ENCODE assay signal across 9 mouse cellular contexts in the genomic region with DNA sequence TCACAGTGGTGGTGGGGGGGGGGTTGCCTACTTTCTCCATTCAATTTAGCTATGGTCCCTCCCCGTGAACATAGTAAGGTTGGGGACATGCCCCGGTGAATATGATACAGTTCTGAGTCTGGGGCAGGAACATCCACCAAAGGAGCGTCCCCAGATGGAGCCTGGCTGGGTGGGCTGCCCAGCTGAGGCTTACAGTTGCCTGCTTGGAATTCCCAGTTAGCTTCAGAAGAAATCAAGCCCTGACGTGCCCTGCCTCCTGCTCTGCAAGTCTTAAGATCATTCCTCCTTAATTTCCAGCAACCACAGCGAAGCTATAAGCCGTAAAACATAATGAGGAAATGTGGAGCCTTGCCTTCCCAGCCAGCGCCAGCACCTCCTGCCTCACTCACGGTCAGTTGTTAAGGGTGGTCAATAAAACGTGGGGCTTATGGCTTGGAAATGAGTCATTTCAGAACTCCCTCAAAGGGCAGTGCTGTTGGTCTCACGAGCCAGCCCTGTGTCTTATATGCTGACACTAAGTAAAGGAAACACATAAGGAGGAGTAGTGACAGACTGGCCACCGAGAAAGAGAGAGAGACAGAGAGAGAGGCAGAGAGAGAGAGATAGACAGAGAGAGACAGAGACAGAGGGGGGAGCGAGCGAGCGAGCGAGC. TPM values are rescaled to one million over a fixed set of nuclear protein-coding genes. Genes with fewer than 3 reads are reported as not detected.
DNase-seq lines count a peak whose midpoint lies in the region; ATAC-seq lines count a peak whose summit lies in the region.
"Had no signal": no experiment of that assay in that cellular context is flagged by ENCODE, and none has a peak within 500 bp of the region (broad histone marks: within the 10 kb centered on the region; RNA-seq: fewer than 3 reads in every experiment).

No protein-coding gene starts in this region.

- no peak for ATAC-seq in kidney, embryonic 15.5 days (replicated peaks; ENCODE audit: low FRiP score)
- no peak for ATAC-seq in hindbrain, embryonic 15.5 days (ENCODE audit: low FRiP score, low read depth)
- ATAC-seq in midbrain, embryonic 16.5 days, result no peak
- no peak for ATAC-seq in monocyte, adult 5-6 weeks (replicated peaks; ENCODE audit: insufficient number of reproducible peaks, low FRiP score, low TSS enrichment, poor library complexity, severe bottlenecking)
- ATAC-seq: Patski had no signal

- H3K4me3 ChIP-seq in kidney, embryonic 15.5 days (replicated peaks), result peak overlapping the region; percentile 67
- H3K4me3 ChIP-seq in embryonic facial prominence, embryonic 10.5 days, result peak overlapping the region; percentile 66
- peak overlapping the region; percentile 83 for H3K4me3 ChIP-seq in hindbrain, embryonic 15.5 days
- peak overlapping the region; percentile 69 for H3K4me3 ChIP-seq in midbrain, embryonic 16.5 days (ENCODE audit: low read depth, low read length)

- H3K27me3 ChIP-seq in kidney, embryonic 15.5 days, result peaks cover 70% of the 10 kb centered on the region
- H3K27me3 ChIP-seq in embryonic facial prominence, embryonic 10.5 days (replicated peaks; ENCODE audit: low read depth, poor library complexity, severe bottlenecking), result peaks cover 91% of the 10 kb centered on the region
- no peaks in the 10 kb centered on the region for H3K27me3 ChIP-seq in hindbrain, embryonic 15.5 days
- H3K27me3 ChIP-seq in midbrain, embryonic 16.5 days (ENCODE audit: control insufficient read depth, insufficient read depth, low read depth, low read length), result no peaks in the 10 kb centered on the region; the same call in 1 of the 2 replicates

- no peaks in the 10 kb centered on the region for H3K36me3 ChIP-seq in kidney, embryonic 15.5 days
- peaks cover 8% of the 10 kb centered on the region for H3K36me3 ChIP-seq in embryonic facial prominence, embryonic 10.5 days (replicated peaks)
- H3K36me3 ChIP-seq in hindbrain, embryonic 15.5 days, result no peaks in the 10 kb centered on the region
- no peaks in the 10 kb centered on the region for H3K36me3 ChIP-seq in midbrain, embryonic 16.5 days (ENCODE audit: control insufficient read depth, insufficient read depth, low read length)

- peak overlapping the region; percentile 93 for H3K27ac ChIP-seq in kidney, embryonic 15.5 days
- peak overlapping the region; percentile 73 for H3K27ac ChIP-seq in embryonic facial prominence, embryonic 10.5 days (replicated peaks)
- peak overlapping the region; percentile 81 for H3K27ac ChIP-seq in hindbrain, embryonic 15.5 days (replicated peaks)
- peak overlapping the region; percentile 73 for H3K27ac ChIP-seq in midbrain, embryonic 16.5 days (ENCODE audit: low read length)

- H3K9ac ChIP-seq in kidney, embryonic 15.5 days, result peak overlapping the region; percentile 29
- H3K9ac ChIP-seq in hindbrain, embryonic 15.5 days, result peak overlapping the region; percentile 63; the same call in 1 of the 2 replicates
- H3K9ac ChIP-seq in midbrain, embryonic 16.5 days (ENCODE audit: low read depth, low read length), result no peak overlapping the region

- H3K9me3 ChIP-seq in kidney, embryonic 15.5 days (replicated peaks), result no peaks in the 10 kb centered on the region
- no peaks in the 10 kb centered on the region for H3K9me3 ChIP-seq in embryonic facial prominence, embryonic 10.5 days
- no peaks in the 10 kb centered on the region for H3K9me3 ChIP-seq in hindbrain, embryonic 15.5 days
- no peaks in the 10 kb centered on the region for H3K9me3 ChIP-seq in midbrain, embryonic 16.5 days (replicated peaks; ENCODE audit: control insufficient read depth, low read length, poor library complexity, severe bottlenecking)

- 23% methylated on average over 15 of the region's 15 CpGs for WGBS in kidney, embryonic 15.5 days
- 48% methylated on average over 15 of the region's 15 CpGs for WGBS in embryonic facial prominence, embryonic 10.5 days
- WGBS in hindbrain, embryonic 15.5 days, result 31% methylated on average over 15 of the region's 15 CpGs
- 34% methylated on average over 15 of the region's 15 CpGs for WGBS in midbrain, embryonic 16.5 days

- DNase-seq in kidney, postnatal 25 days, result no peak
- no peak for DNase-seq in embryonic facial prominence, embryonic 10.5 days (ENCODE audit: low spot score)
- no peak for DNase-seq in natural killer cell, adult 2 months (ENCODE audit: low spot score in 2 of 2)
- no peak for DNase-seq in layer of hippocampus, adult 11-12 months (ENCODE audit: low spot score)

- H3K4me2 ChIP-seq in kidney, embryonic 15.5 days, result peak overlapping the region; percentile 92
- peak overlapping the region; percentile 65 for H3K4me2 ChIP-seq in hindbrain, embryonic 15.5 days
- H3K4me2 ChIP-seq in midbrain, embryonic 16.5 days (ENCODE audit: low read length), result peak overlapping the region; percentile 67

- peaks cover 78% of the 10 kb centered on the region for H3K4me1 ChIP-seq in kidney, embryonic 15.5 days
- peaks cover 87% of the 10 kb centered on the region for H3K4me1 ChIP-seq in embryonic facial prominence, embryonic 10.5 days
- peaks cover 62% of the 10 kb centered on the region for H3K4me1 ChIP-seq in hindbrain, embryonic 15.5 days (replicated peaks)
- peaks cover 32% of the 10 kb centered on the region for H3K4me1 ChIP-seq in midbrain, embryonic 16.5 days (ENCODE audit: control insufficient read depth, insufficient read depth, low read length)

RNA-seq across cellular contexts. Expression of a gene that starts 0.9 kb away (rescaled TPM):
- 21.8 and 23.7 TPM in 2 replicates for polyA plus RNA-seq in kidney, embryonic 15.5 days (2015; fragmentation: Nextera tagmentation; extraction: Ambion mirVana)
- 19.8 and 26.6 TPM in 2 replicates for polyA plus RNA-seq in embryonic facial prominence, embryonic 10.5 days (2016; fragmentation: Nextera tagmentation; extraction: Ambion mirVana)
- polyA plus RNA-seq in hindbrain, embryonic 15.5 days (2015; fragmentation: Nextera tagmentation; extraction: Ambion mirVana), result 18.9 and 20.2 TPM in 2 replicates
- 13.1 and 15.0 TPM in 2 replicates for polyA plus RNA-seq in midbrain, embryonic 16.5 days (2015; fragmentation: Nextera tagmentation; extraction: Ambion mirVana)
- 22.3 to 51.8 TPM (median 24.4 TPM) in 3 replicates for total RNA-seq in monocyte, adult 5-6 weeks (2017)

RNA-seq across cellular contexts. Expression of a gene that starts 17.0 kb away (rescaled TPM):
- 11.7 and 14.1 TPM in 2 replicates for polyA plus RNA-seq in kidney, embryonic 15.5 days (2015; fragmentation: Nextera tagmentation; extraction: Ambion mirVana)
- 2.2 and 2.4 TPM in 2 replicates for polyA plus RNA-seq in embryonic facial prominence, embryonic 10.5 days (2016; fragmentation: Nextera tagmentation; extraction: Ambion mirVana)
- polyA plus RNA-seq in hindbrain, embryonic 15.5 days (2015; fragmentation: Nextera tagmentation; extraction: Ambion mirVana), result 1.9 and 2.3 TPM in 2 replicates
- polyA plus RNA-seq in midbrain, embryonic 16.5 days (2015; fragmentation: Nextera tagmentation; extraction: Ambion mirVana), result 1.2 and 1.4 TPM in 2 replicates
- 28.8 to 64.7 TPM (median 31.0 TPM) in 3 replicates for total RNA-seq in monocyte, adult 5-6 weeks (2017)

RNA-seq across cellular contexts. Expression of a gene that starts 31.6 kb away (rescaled TPM):
- 114 and 124 TPM in 2 replicates for polyA plus RNA-seq in kidney, embryonic 15.5 days (2015; fragmentation: Nextera tagmentation; extraction: Ambion mirVana)
- polyA plus RNA-seq in embryonic facial prominence, embryonic 10.5 days (2016; fragmentation: Nextera tagmentation; extraction: Ambion mirVana), result 124 and 125 TPM in 2 replicates
- polyA plus RNA-seq in hindbrain, embryonic 15.5 days (2015; fragmentation: Nextera tagmentation; extraction: Ambion mirVana), result 108 and 112 TPM in 2 replicates
- polyA plus RNA-seq in midbrain, embryonic 16.5 days (2015; fragmentation: Nextera tagmentation; extraction: Ambion mirVana), result 116 and 117 TPM in 2 replicates
- total RNA-seq in monocyte, adult 5-6 weeks (2017), result 82.8 to 113 TPM (median 105 TPM) in 3 replicates

RNA-seq across cellular contexts. Expression of a gene that starts 34.7 kb away (rescaled TPM):
- polyA plus RNA-seq in kidney, embryonic 15.5 days (2015; fragmentation: Nextera tagmentation; extraction: Ambion mirVana), result 0.23 and 0.55 TPM in 2 replicates
- polyA plus RNA-seq in embryonic facial prominence, embryonic 10.5 days (2016; fragmentation: Nextera tagmentation; extraction: Ambion mirVana), result not detected in 2 replicates
- polyA plus RNA-seq in hindbrain, embryonic 15.5 days (2015; fragmentation: Nextera tagmentation; extraction: Ambion mirVana), result not detected in 2 replicates
- polyA plus RNA-seq in midbrain, embryonic 16.5 days (2015; fragmentation: Nextera tagmentation; extraction: Ambion mirVana), result not detected in 2 replicates
- not detected in 3 replicates for total RNA-seq in monocyte, adult 5-6 weeks (2017)

RNA-seq across cellular contexts. Expression of a gene that starts 38.9 kb away (rescaled TPM):
- 1.4 and 1.9 TPM in 2 replicates for polyA plus RNA-seq in kidney, embryonic 15.5 days (2015; fragmentation: Nextera tagmentation; extraction: Ambion mirVana)
- 0.74 and 1.4 TPM in 2 replicates for polyA plus RNA-seq in embryonic facial prominence, embryonic 10.5 days (2016; fragmentation: Nextera tagmentation; extraction: Ambion mirVana)
- 0.70 and 0.72 TPM in 2 replicates for polyA plus RNA-seq in hindbrain, embryonic 15.5 days (2015; fragmentation: Nextera tagmentation; extraction: Ambion mirVana)
- 0.43 TPM in 1 of 2 replicates, not detected in the other for polyA plus RNA-seq in midbrain, embryonic 16.5 days (2015; fragmentation: Nextera tagmentation; extraction: Ambion mirVana)
- total RNA-seq in monocyte, adult 5-6 weeks (2017), result not detected in 3 replicates
